Mouse (Mus musculus): ENCODE measurements around the gene Ccdc157. TPM values are rescaled to one million over a fixed set of nuclear protein-coding genes. Genes with fewer than 3 reads are reported as not detected.
"Not testable (repeated sequence)": the region's sequence is repeated elsewhere in the genome, so short reads cannot be mapped to it uniquely, and the experiment has no call there.

Ccdc157 gene
- polyA plus RNA-seq, 1 experiment from 2014 or later: 9.5 TPM

- ATAC-seq (ENCODE audit: borderline replicate concordance, extremely low read depth, low FRiP score, low TSS enrichment): no peak
- no peaks in the 10 kb centered on the region for H3K9me3 ChIP-seq
- WGBS: 66% methylated on average over 3 of the region's 3 CpGs
- H3K9ac ChIP-seq: no peak overlapping the region
- no peak overlapping the region for H3K27ac ChIP-seq
- no peaks in the 10 kb centered on the region for H3K36me3 ChIP-seq
- peaks cover 17% of the 10 kb centered on the region; the same call in 1 of the 2 replicates for H3K4me1 ChIP-seq
- no peak overlapping the region for H3K4me2 ChIP-seq
- H3K4me3 ChIP-seq: no peak overlapping the region
- H3K27me3 ChIP-seq: no peaks in the 10 kb centered on the region
Observed at GRCm38 (mm10) chr11:4195597-4196031, 35.5 kb upstream of the Ccdc157 start.

DNA sequence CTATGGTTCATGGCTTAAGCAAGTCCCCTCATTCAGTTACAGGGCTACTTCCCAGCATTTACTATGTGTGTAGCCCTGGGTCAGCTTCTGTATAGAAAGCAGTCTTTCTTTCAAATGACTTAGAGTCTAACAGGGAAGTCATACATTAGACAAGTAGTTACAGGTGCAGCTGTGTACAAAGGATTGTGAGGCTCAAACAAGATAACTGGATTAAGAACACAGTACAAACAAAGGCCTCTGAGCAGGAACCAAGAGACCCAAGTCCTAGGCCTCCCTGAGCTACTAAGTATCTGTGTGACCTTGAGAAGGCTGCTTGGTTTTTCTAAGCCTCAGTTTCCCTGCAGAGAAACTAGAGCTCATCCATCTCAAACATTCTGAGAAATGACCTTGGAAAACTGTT is 33.3 kb upstream of the Ccdc157 start:
- Histone ChIP-seq H3K27ac (no peak overlapping the region), H3K4me3 (no peak overlapping the region), H3K9ac (no peak overlapping the region), H3K4me1 (peaks cover 20% of the 10 kb centered on the region; the same call in 1 of the 2 replicates), H3K27me3 (no peaks in the 10 kb centered on the region), H3K9me3 (no peaks in the 10 kb centered on the region), H3K36me3 (no peaks in the 10 kb centered on the region), H3K4me2 (no peak overlapping the region)
- no peak for ATAC-seq (ENCODE audit: borderline replicate concordance, extremely low read depth, low FRiP score, low TSS enrichment)

DNA sequence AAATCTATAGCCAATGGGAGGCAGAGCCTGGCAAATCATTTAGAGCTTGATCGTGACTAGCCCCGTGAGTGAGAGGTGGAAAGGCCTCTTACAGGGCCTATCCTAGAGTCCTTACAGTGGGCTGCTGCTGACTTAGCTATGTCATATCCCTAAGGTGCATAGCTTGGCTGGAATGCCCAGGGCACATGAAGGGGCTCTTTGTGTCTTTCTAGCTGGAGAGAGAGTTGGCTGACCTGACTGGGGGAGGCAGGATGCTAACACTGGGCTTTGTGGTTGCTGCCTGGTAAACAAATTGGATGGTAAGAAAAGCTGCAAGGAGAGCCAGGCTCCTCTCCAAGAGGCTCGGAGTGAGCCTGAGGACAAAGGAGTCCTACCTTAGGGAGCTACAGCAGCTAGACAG is 32.7 kb upstream of the Ccdc157 start:
- peaks cover 22% of the 10 kb centered on the region for H3K4me1 ChIP-seq
- H3K36me3 ChIP-seq: no peaks in the 10 kb centered on the region
- WGBS: 73% methylated on average over 3 of the region's 3 CpGs
- H3K9me3 ChIP-seq: no peaks in the 10 kb centered on the region
- no peak overlapping the region for H3K9ac ChIP-seq
- no peak overlapping the region for H3K4me3 ChIP-seq
- no peaks in the 10 kb centered on the region for H3K27me3 ChIP-seq
- no peak for ATAC-seq (ENCODE audit: borderline replicate concordance, extremely low read depth, low FRiP score, low TSS enrichment)
- no peak overlapping the region for H3K4me2 ChIP-seq
- H3K27ac ChIP-seq: no peak overlapping the region

DNA sequence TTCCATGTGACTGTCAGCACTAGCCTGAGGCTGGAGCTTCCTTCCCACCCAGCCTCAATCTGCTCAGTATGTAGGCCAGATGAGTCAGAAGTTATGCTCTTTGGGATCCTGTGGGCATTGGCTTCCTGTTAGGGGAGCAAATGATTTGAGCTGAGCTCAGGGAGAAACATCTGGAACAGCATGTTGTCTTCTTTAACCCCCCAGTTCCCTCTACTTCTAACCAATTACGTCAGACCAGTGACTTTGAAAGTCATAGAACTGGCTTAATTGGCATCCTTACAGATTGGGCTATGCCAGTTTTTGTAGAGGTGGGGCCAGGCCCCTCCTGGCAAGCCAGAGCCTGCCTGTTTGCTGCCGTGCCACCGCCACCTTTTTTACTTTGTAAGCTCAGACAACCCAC is 30.6 kb upstream of the Ccdc157 start:
- Histone ChIP-seq H3K9ac (no peak overlapping the region), H3K27ac (no peak overlapping the region), H3K9me3 (no peaks in the 10 kb centered on the region), H3K4me1 (peaks cover 19% of the 10 kb centered on the region), H3K36me3 (no peaks in the 10 kb centered on the region), H3K4me3 (no peak overlapping the region), H3K27me3 (no peaks in the 10 kb centered on the region), H3K4me2 (no peak overlapping the region)
- ATAC-seq (ENCODE audit: borderline replicate concordance, extremely low read depth, low FRiP score, low TSS enrichment): no peak
- WGBS: 79% methylated on average over 3 of the region's 3 CpGs

GRCm38 (mm10) chr11:4189182-4189581 is 29.1 kb upstream of the Ccdc157 start:
- no peak for ATAC-seq (ENCODE audit: borderline replicate concordance, extremely low read depth, low FRiP score, low TSS enrichment)
- peaks cover 19% of the 10 kb centered on the region for H3K4me1 ChIP-seq

DNA sequence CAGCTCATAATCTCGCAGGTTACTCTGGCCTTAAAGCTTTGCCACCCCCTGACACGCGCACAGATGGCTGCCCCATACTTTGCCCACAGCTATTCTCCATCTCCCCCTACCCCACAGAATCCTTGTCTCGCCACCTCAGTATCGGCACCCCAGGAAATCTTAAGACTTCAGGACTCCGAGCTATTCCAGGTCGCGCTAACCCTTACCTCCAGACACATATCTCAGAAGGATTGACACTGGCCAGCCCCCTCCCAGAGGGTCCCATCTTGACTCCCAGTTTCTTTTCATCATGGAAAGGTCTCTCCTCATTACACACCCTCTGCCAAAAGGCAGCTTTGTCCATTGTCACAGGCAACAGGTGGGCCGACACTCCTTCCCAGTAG is 27.2 kb upstream of the Ccdc157 start:
- 8% methylated on average over 9 of the region's 9 CpGs for WGBS
- Histone ChIP-seq H3K27me3 (no peaks in the 10 kb centered on the region), H3K36me3 (peaks cover 7% of the 10 kb centered on the region), H3K9ac (peak overlapping the region; percentile 83), H3K4me2 (peak overlapping the region; percentile 80), H3K9me3 (no peaks in the 10 kb centered on the region), H3K4me3 (peak overlapping the region; percentile 67), H3K27ac (no peak overlapping the region), H3K4me1 (peaks cover 19% of the 10 kb centered on the region)
- no peak for ATAC-seq (ENCODE audit: borderline replicate concordance, extremely low read depth, low FRiP score, low TSS enrichment)

More at GRCm38 (mm10) chr11:4189182-4189581, 29.1 kb upstream of the Ccdc157 start:
- Histone ChIP-seq H3K36me3 (no peaks in the 10 kb centered on the region), H3K4me3 (no peak overlapping the region), H3K9me3 (no peaks in the 10 kb centered on the region), H3K9ac (no peak overlapping the region), H3K4me2 (no peak overlapping the region), H3K27ac (no peak overlapping the region), H3K27me3 (no peaks in the 10 kb centered on the region)
- 79% methylated on average over 6 of the region's 6 CpGs for WGBS

- H3K4me1 ChIP-seq: peaks cover 15% of the 10 kb centered on the region
- H3K36me3 ChIP-seq: peaks cover 9% of the 10 kb centered on the region
- H3K9ac ChIP-seq: peak within 1 kb of the TSS; percentile 83
- peak; percentile 99 for ATAC-seq (ENCODE audit: borderline replicate concordance, extremely low read depth, low FRiP score, low TSS enrichment)
- H3K27me3 ChIP-seq: no peaks in the 10 kb centered on the region
- under 1% methylated on average over 71 of the region's 71 CpGs for WGBS
- peak within 1 kb of the TSS; percentile 67 for H3K4me3 ChIP-seq
- peak within 1 kb of the TSS; percentile 32; the same call in 1 of the 2 replicates for H3K27ac ChIP-seq
- peak within 1 kb of the TSS; percentile 80 for H3K4me2 ChIP-seq
- no peaks in the 10 kb centered on the region for H3K9me3 ChIP-seq
Observed at GRCm38 (mm10) chr11:4186486-4187317, 26.6 kb upstream of the Ccdc157 start, which contains the start of gene Tbc1d10a. Gene Tbc1d10a (plus strand): TSS chr11:4186789.

DNA sequence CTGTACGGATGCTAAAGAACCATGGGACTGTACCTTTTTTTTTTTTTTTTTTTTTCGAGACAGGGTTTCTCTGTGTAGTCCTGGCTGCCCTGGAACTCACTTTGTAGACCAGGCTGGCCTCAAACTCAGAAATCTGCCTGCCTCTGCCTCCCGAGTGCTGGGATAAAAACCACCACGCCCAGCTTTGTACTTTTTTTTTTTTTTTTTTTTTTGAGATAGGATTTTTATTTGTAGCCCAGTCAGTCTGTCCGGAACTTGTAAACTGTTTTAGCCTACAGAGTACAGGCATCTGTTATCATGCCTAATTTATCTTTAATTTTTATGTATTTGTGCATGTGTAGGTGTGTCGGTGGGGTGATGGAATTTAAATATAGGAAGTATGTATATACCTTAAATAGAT is 25.4 kb upstream of the Ccdc157 start:
- H3K4me1 ChIP-seq: peaks cover 11% of the 10 kb centered on the region
- not testable (repeated sequence) for H3K27me3 ChIP-seq; H3K4me3 ChIP-seq; H3K27ac ChIP-seq; H3K9me3 ChIP-seq; ATAC-seq (ENCODE audit: borderline replicate concordance, extremely low read depth, low FRiP score, low TSS enrichment); H3K4me2 ChIP-seq; H3K9ac ChIP-seq
- 91% methylated on average over 6 of the region's 6 CpGs for WGBS
- peaks cover 21% of the 10 kb centered on the region for H3K36me3 ChIP-seq

GRCm38 (mm10) chr11:4184251-4184952 is 24.3 kb upstream of the Ccdc157 start:
- WGBS: 63% methylated on average over 4 of the region's 4 CpGs

GRCm38 (mm10) chr11:4183511-4183910 is 23.4 kb upstream of the Ccdc157 start:
- Histone ChIP-seq H3K4me1 (peaks cover 8% of the 10 kb centered on the region), H3K9me3 (no peaks in the 10 kb centered on the region), H3K9ac (no peak overlapping the region), H3K4me2 (no peak overlapping the region), H3K4me3 (no peak overlapping the region), H3K27ac (no peak overlapping the region), H3K36me3 (peaks cover 41% of the 10 kb centered on the region), H3K27me3 (no peaks in the 10 kb centered on the region)
- ATAC-seq (ENCODE audit: borderline replicate concordance, extremely low read depth, low FRiP score, low TSS enrichment): no peak

More at GRCm38 (mm10) chr11:4184251-4184952, 24.3 kb upstream of the Ccdc157 start:
- no peak overlapping the region for H3K4me2 ChIP-seq
- H3K36me3 ChIP-seq: peaks cover 32% of the 10 kb centered on the region
- H3K9ac ChIP-seq: no peak overlapping the region
- H3K27me3 ChIP-seq: no peaks in the 10 kb centered on the region
- ATAC-seq (ENCODE audit: borderline replicate concordance, extremely low read depth, low FRiP score, low TSS enrichment): no peak
- peaks cover 8% of the 10 kb centered on the region for H3K4me1 ChIP-seq
- no peak overlapping the region for H3K4me3 ChIP-seq
- H3K9me3 ChIP-seq: no peaks in the 10 kb centered on the region
- H3K27ac ChIP-seq: no peak overlapping the region

- Histone ChIP-seq H3K9me3 (no peaks in the 10 kb centered on the region), H3K4me3 (no peak overlapping the region), H3K36me3 (peaks cover 56% of the 10 kb centered on the region), H3K27ac (no peak overlapping the region), H3K9ac (no peak overlapping the region), H3K27me3 (no peaks in the 10 kb centered on the region), H3K4me1 (no peaks in the 10 kb centered on the region), H3K4me2 (no peak overlapping the region)
- WGBS: 18% methylated on average over 1 of the region's 1 CpGs
- no peak for ATAC-seq (ENCODE audit: borderline replicate concordance, extremely low read depth, low FRiP score, low TSS enrichment)
Observed at GRCm38 (mm10) chr11:4182061-4182460, 22.0 kb upstream of the Ccdc157 start.

DNA sequence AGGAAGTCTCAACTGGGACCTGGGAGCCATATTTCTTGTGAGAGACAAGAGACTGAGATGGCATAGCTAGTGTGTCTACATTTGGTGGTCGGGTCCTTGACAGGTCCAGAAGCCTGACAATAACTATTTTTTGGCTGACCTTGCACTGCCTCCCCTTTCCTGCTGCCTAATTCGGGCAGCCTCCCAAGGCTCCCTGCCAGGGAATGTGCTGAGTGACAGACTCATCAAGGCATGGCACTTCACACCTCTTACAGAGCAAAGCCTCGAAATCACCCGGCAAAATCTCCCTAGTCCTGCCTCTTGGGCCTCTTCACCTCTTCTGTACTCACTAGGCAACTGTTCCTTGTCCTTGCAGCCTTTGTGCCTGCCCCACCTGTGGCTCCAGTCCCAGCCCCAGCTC is 17.6 kb upstream of the Ccdc157 start:
- Histone ChIP-seq H3K4me2 (no peak overlapping the region), H3K27ac (no peak overlapping the region), H3K4me3 (no peak overlapping the region), H3K4me1 (no peaks in the 10 kb centered on the region), H3K9me3 (no peaks in the 10 kb centered on the region), H3K9ac (no peak overlapping the region), H3K36me3 (peaks cover 93% of the 10 kb centered on the region), H3K27me3 (no peaks in the 10 kb centered on the region)
- ATAC-seq (ENCODE audit: borderline replicate concordance, extremely low read depth, low FRiP score, low TSS enrichment): no peak
- WGBS: 53% methylated on average over 4 of the region's 4 CpGs
